Mouse (Mus musculus): Measurements from ENCODE around the gene Ldlrad3. TPM values are rescaled to one million over a fixed set of nuclear protein-coding genes. Genes with fewer than 3 reads are reported as not detected.
A peak's percentile ranks its signal among the peaks of the same experiment; 100 is the strongest.

Ldlrad3 gene
- total RNA-seq, 2 experiments from 2014 or later, result 1.7 to 1.9 TPM

DNA sequence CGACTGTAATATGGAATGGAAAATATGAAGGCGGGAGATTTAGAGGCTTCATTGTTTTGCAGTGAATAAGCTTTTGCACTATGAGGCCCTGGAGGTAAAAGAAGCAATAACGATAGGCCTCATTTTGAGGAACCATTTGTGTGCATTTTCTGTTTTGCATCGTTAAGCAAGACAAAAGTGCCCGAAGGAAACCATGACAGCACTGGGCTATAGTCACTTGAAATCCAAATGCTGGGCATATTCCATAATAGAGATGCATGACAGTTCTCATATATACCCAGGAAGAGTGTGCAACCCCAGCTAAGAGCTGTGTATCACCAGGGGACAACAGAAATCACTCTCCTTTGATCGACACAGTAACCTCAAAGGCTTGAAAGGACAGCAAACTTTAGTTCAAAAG lies 38.1 kb downstream of the Ldlrad3 start:
- no peak for ATAC-seq (replicated peaks; ENCODE audit: low FRiP score, low TSS enrichment, poor library complexity, severe bottlenecking)

- no peak for ATAC-seq (replicated peaks; ENCODE audit: low FRiP score, low TSS enrichment, poor library complexity, severe bottlenecking)
These were observed 38.6 kb downstream of the Ldlrad3 start for GRCm38 (mm10) chr2:102147561-102147960.

DNA sequence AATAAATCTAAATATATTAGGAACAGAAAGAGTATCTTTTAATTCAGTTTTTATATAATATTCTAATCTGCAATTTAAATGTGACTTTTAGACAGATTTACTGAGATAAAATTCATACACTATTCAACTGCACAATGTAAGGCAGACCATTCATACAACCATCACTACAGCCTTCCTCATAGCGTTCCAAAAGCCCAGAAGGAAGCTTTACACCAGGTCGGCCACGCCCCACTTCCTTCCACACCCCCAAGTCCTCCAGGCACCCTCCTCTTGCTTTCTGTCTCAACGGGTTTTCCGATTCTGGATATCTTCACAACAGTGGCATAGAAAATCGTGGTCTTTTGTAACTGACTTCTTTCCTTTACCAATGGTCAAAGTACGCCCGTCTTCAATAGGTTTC lies 39.8 kb downstream of the Ldlrad3 start:
- peak; percentile 59; the same call in 1 of the 2 replicates for ATAC-seq (replicated peaks; ENCODE audit: low FRiP score, low TSS enrichment, poor library complexity, severe bottlenecking)

DNA sequence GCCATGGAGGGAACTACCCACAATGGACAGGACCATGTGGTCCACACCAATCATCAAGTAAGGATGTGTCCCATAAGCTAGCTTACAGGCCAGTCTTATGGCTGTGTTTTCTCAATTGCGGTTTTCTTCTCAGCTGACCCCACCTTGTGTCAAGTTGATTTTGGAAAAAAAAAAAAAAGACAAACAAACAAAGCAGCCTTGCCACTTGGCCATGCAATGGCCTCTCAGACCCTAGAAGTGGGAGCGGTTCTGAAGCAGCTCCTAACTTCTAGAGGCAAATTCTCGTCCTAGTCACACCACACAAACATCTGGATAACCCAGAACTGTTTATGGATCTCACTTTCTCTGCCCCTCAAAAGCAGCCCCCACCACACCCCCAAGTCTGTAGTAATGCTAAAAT lies 41.1 kb downstream of the Ldlrad3 start:
- no peak for ATAC-seq (replicated peaks; ENCODE audit: low FRiP score, low TSS enrichment, poor library complexity, severe bottlenecking)

DNA sequence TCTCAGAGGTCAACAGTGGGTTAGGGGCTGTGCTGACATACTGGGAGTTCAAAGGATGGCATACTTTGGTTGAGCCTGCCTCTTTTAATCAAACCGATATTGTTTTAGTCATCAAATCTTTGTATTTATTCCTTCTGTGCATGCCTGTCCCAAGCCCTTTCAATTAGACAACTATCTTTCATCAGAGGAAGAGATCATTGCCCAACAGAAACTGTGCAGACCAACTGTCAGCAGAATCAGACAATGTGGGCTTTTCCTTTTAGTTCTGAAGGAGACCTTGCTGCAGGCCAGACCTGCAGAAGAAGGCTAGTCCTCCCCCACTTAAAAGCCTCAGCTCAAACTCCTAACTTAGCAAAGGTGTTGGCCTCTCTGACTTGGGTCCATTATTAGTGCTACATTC lies 41.9 kb downstream of the Ldlrad3 start:
- ATAC-seq (replicated peaks; ENCODE audit: low FRiP score, low TSS enrichment, poor library complexity, severe bottlenecking), result no peak

DNA sequence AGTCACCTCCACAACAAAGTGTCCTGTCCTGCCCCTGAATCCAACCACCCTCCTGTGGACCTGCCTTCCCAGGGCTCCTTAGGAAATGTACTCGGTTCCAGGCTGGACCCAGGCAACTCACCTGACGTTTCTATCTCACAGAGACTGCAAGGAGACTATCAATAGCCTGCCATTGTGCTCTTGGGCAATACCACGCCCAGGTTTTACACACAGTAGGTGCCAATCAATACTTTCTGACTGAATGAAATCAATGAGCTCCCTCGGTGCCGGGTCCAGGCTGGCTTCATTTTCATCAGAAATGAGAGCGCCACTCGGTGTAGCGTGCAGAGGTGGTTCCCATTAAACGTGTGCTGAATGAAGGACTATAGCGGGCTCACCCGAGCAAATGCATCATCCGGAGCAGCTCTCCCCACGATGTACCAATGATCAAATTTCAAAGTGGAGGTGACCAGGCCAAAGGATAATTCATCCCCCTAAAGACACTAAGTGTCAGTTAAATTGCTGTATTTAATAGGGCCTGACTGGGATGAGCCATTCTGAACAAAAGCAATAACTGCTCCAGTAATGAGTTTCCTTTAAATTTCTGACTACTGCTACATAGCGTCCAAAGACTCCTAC lies 43.4 kb downstream of the Ldlrad3 start:
- ATAC-seq (replicated peaks; ENCODE audit: low FRiP score, low TSS enrichment, poor library complexity, severe bottlenecking), result no peak

- no peak for ATAC-seq (replicated peaks; ENCODE audit: low FRiP score, low TSS enrichment, poor library complexity, severe bottlenecking)
These were observed 44.0 kb downstream of the Ldlrad3 start for GRCm38 (mm10) chr2:102142197-102142623.

DNA sequence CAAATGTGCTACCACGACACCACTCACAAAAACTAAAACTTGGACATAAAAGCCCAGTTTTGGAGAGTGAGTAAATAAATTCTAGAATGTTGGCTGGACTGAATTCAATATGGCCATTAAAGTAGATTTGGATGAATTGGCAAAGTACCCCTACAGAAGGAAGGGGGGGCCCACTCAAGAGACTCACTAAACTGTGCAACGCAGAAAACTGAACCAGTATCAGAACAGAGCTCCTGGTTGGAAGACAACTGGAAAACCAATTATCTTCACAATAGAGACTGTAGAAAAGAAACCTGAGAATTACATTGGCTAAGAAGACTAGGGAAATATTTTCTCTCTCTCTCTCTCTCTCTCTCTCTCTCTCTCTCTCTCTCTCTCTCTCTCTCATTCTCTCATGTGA lies 45.0 kb downstream of the Ldlrad3 start:
- no peak for ATAC-seq (replicated peaks; ENCODE audit: low FRiP score, low TSS enrichment, poor library complexity, severe bottlenecking)

DNA sequence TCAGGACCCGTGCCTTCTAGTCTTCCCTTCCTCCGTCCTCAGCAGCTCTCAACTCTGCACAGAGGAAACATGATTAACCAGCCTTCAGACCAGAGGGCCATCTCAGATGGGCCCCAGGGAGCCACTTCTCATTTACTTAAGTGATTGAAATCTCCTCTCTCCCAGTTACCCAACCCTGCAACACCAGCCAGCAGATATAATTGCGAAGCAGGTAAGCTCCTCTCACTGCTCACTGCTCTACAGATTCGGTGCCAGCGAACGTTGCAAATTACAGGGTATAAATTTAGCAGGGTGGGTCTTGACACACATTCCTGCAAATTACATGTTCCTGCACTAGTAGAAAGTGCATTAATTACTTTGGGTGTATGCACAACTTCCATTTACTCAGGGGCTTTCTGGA lies 48.3 kb downstream of the Ldlrad3 start:
- no peak for ATAC-seq (replicated peaks; ENCODE audit: low FRiP score, low TSS enrichment, poor library complexity, severe bottlenecking)

- no peak for ATAC-seq (replicated peaks; ENCODE audit: low FRiP score, low TSS enrichment, poor library complexity, severe bottlenecking)
These were observed 50.0 kb downstream of the Ldlrad3 start for GRCm38 (mm10) chr2:102136184-102136583.

- ATAC-seq (replicated peaks; ENCODE audit: low FRiP score, low TSS enrichment, poor library complexity, severe bottlenecking), result no peak
These were observed 51.5 kb downstream of the Ldlrad3 start for GRCm38 (mm10) chr2:102134510-102135262.

DNA sequence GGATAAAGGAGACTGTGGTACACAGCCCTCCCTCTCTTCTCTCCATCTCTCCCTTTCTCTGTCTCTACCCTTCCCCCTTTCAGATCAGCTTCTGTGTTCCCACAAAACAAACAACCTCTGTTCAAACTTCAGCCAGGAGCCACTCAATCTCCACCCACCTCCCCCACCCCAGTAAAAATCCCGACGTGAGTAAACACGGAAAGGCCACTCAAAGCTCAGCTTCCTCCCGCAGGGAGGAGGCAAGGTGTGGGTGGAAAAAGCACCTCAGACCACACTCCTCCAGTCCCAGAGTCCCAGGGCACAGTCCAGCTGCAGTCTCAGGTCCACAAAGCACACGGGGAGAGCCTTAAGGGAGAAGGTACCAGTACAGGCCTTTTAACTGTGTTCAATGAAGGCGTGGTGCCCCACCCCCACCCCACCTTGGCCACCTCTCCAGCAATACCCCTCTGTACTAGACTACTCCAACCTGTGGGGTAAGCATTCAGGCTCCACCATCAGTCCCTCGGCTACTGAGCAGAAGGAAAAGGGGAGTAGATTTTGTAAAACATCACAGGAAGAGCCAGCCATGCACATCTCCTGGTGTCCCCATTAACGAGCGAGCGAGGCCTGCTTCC lies 53.1 kb downstream of the Ldlrad3 start:
- no peak for ATAC-seq (replicated peaks; ENCODE audit: low FRiP score, low TSS enrichment, poor library complexity, severe bottlenecking)

DNA sequence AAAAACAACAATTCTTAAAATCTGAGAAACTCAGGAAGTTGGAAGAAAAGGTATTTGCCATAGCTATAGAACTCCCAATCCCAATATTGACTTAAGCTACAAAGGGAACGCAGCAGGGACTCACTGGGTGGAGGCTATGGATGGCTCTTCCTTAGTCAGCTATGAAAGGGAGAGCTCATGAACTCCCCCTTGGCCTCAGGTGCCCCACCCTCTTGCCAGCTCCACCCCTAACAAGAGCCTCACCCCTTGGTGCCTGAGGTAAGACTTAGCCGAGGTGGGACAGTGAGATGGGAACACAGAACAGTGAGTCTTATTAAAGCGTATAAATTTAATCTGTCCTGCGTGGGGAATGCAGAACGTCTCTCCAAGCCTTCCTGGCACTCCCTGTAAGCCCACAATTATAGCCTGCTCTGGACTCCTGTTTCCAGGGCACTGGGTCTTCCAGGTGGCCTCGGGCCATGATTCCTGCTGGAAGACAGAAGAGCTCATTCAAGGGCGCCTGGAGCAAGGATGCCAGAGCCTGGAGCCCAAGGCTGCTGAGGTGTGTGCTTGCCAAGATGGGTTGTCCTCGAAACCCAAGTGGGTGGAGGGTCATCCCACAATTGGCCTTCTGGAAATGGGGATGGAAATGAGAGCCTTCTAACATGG lies 55.9 kb downstream of the Ldlrad3 start:
- no peak for ATAC-seq (replicated peaks; ENCODE audit: low FRiP score, low TSS enrichment, poor library complexity, severe bottlenecking)

DNA sequence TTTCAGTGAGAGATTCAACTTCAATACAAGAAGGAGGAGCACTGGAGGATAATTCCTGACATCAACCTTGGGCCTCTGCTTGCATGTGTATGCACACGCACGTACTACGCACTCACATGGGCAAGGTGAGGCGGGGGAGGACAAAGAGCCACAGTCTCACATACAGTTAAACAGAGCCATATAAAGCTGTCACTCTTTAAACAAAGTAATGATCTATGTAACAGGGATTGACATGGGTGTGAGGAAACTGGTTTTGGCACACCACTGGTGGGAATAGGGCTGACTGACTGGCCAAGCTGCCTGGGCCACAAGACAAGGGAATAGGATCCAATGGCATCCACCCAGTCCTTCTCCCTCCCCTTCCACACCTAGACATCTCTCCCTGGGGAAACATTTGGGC lies 57.0 kb downstream of the Ldlrad3 start:
- ATAC-seq (replicated peaks; ENCODE audit: low FRiP score, low TSS enrichment, poor library complexity, severe bottlenecking), result no peak

GRCm38 (mm10) chr2:102128500-102129030 lies 57.6 kb downstream of the Ldlrad3 start:
- no peak for ATAC-seq (replicated peaks; ENCODE audit: low FRiP score, low TSS enrichment, poor library complexity, severe bottlenecking)

GRCm38 (mm10) chr2:102127791-102128387 lies 58.3 kb downstream of the Ldlrad3 start:
- no peak for ATAC-seq (replicated peaks; ENCODE audit: low FRiP score, low TSS enrichment, poor library complexity, severe bottlenecking)

DNA sequence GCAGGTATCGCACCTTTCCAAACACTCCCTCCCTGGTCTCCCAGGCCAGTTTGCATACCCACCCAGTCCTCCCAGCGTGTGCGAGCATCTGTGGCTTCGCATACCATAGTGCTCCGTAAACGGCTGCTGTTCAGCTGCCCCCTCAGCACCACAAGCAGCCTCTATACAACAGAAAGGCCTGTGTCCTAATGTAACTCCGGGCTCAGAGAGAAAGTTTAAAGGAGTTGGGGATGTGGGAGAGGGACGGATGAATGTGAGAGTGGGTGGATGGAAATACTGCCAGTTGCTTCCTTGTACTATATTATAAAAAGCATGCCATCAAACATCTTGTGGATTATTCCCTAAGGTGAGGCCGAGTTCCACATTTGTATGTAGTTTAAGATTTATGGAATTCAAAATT lies 59.0 kb downstream of the Ldlrad3 start:
- ATAC-seq (replicated peaks; ENCODE audit: low FRiP score, low TSS enrichment, poor library complexity, severe bottlenecking), result no peak

DNA sequence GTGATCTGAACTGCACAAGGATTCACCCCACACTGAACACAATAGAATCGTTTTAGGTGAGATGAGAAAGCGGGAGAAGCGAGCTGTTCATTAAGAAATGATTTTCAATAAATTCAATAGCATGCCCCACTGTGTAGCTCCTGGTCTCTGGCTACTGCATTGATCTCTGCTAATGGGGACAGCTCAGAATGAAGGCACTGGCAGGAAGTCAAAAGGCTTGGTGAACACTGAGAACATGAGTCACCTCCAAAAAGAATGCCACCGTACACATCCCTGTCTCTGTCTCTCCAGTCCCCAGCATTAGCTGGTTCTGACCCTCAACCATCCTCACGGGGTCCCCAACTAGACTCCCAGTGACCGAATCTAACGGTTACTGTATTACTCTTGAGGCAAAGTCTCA lies 60.1 kb downstream of the Ldlrad3 start:
- no peak for ATAC-seq (replicated peaks; ENCODE audit: low FRiP score, low TSS enrichment, poor library complexity, severe bottlenecking)

GRCm38 (mm10) chr2:102125042-102125441 lies 61.1 kb downstream of the Ldlrad3 start:
- no peak for ATAC-seq (replicated peaks; ENCODE audit: low FRiP score, low TSS enrichment, poor library complexity, severe bottlenecking)

GRCm38 (mm10) chr2:102122146-102122515 lies 64.1 kb downstream of the Ldlrad3 start:
- ATAC-seq (replicated peaks; ENCODE audit: low FRiP score, low TSS enrichment, poor library complexity, severe bottlenecking), result no peak

All from megakaryocyte-erythroid progenitor cell, adult 5-6 weeks (primary cell).